Mouse (Mus musculus): ENCODE data around the gene Nrxn1.

DNA sequence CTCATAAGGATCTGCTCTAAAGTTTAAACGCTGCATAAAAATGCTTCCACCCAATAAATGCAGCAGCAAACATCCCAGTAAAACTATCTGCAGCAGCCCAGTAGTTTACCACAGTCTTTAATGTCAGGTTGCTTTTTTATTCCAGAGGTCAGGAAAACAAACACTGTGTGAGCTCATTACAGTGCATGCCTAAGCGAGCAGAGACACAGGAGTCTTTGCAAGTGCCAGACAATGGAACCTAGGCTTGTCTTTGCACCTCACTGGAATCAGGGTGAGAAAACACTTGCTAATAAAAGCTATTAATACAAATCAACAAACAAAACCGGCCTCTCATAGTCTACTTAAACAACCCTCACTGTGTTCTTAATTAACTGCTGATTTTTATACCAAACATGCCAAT lies 365.7 kb downstream of the Nrxn1 start:
- TF ChIP-seq POLR2A (IDR thresholded peaks at IDR 0.05; ENCODE audit: extremely low read depth, insufficient read depth, low read length), result no peak
- TF ChIP-seq CTCF (IDR thresholded peaks at IDR 0.05; ENCODE audit: low read depth, low read length), result no peak
